Mouse (Mus musculus) cerebellum, postnatal 25 days (tissue): ENCODE measurements around the gene Vsig4.
"Not testable (repeated sequence)": the region's sequence is repeated elsewhere in the genome, so short reads cannot be mapped to it uniquely, and the experiment has no call there.

Experiments used
- DNase-seq, 2 experiments: peaks; one replicate each; pipeline ENCODE4 v3.0.0; 2021; ENCODE audit warnings: mixed read lengths in 2 of 2

Vsig4 gene

GRCm38 (mm10) chrX:96293338-96293737, at the start of gene Vsig4:
Gene Vsig4, minus strand, starts transcription at chrX:96293438.
- DNase-seq, result no peak

GRCm38 (mm10) chrX:96339108-96339507, 45.9 kb upstream of the Vsig4 start:
- no peak for DNase-seq

GRCm38 (mm10) chrX:96329764-96330163, 36.5 kb upstream of the Vsig4 start:
- peak in 1 of 2 experiments; percentile 16 for DNase-seq

- no peak for DNase-seq
These were observed 36.7 kb downstream of the Vsig4 start for GRCm38 (mm10) chrX:96256509-96256908.

GRCm38 (mm10) chrX:96239644-96240043, 53.6 kb downstream of the Vsig4 start:
- no peak for DNase-seq

- no peak for DNase-seq
These were observed 54.2 kb downstream of the Vsig4 start for GRCm38 (mm10) chrX:96239037-96239436.

GRCm38 (mm10) chrX:96235775-96236174, 57.5 kb downstream of the Vsig4 start:
- DNase-seq, result no peak

GRCm38 (mm10) chrX:96227030-96227429, 66.2 kb downstream of the Vsig4 start:
- no peak for DNase-seq

- DNase-seq, result no peak
These were observed 67.8 kb downstream of the Vsig4 start for GRCm38 (mm10) chrX:96225474-96225873.

GRCm38 (mm10) chrX:96224210-96224609, 69.0 kb downstream of the Vsig4 start:
- DNase-seq, result no peak

GRCm38 (mm10) chrX:96218088-96218487, 75.2 kb downstream of the Vsig4 start:
- DNase-seq, result no peak

- DNase-seq, result no peak
These were observed 86.4 kb downstream of the Vsig4 start for GRCm38 (mm10) chrX:96206872-96207271.

- not testable (repeated sequence) for DNase-seq
These were observed 88.1 kb downstream of the Vsig4 start for GRCm38 (mm10) chrX:96205143-96205542.
